Mouse (Mus musculus): ENCODE results near the gene Ifitm5.

Gene Ifitm5

DNA sequence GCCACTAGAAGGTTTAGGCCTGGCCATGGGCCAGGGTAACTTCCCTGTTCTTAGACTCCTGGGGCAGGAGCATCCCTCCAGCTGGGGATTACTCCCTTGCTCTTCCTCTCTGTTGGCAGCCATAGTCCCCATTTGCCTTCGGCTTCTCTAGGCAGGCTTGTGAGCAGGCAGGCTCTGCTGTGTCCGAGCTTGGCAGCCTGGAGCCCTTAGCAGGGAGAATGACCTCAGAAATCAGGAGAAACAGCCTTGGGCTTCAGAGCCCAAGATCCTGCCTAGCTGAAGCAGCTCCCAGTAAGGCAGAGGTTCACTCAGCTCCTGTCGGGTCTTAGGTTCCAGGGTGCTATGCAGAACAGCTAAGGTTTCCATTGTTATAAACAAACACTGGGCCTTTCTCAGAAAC is 51.0 kb downstream of the Ifitm5 start:
- DNase-seq (ENCODE audit: low spot score): no peak
